Mouse (Mus musculus) frontal cortex, adult 2 months (tissue): ENCODE data around the gene Apol7b. TPM values are rescaled to one million over a fixed set of nuclear protein-coding genes. Genes with fewer than 3 reads are reported as not detected.

Source experiments
- DNase-seq, 2 experiments: peaks; one replicate each; pipeline ENCODE4 v3.0.0; 2022; ENCODE audit warnings: low spot score in 1 of 2; ENCODE audit errors: extremely low spot score in 1 of 2
- polyA plus RNA-seq: library from polyadenylated mRNA; depleted of rRNA; stranded (reverse); fragments of >200 nt; gene quantifications from 2 replicates; pipeline ENCODE4 v1.2.3, GENCODE M21; 2012; rRNA removed

The Apol7b gene
- polyA plus RNA-seq, 1 experiment, result 0.22 TPM

- no peak for DNase-seq
Observed at GRCm38 (mm10) chr15:77387462-77387861, 59.8 kb downstream of the Apol7b start.

GRCm38 (mm10) chr15:77384340-77385030, 62.8 kb downstream of the Apol7b start:
- no peak for DNase-seq

- no peak for DNase-seq
Observed at GRCm38 (mm10) chr15:77382880-77383279, 64.4 kb downstream of the Apol7b start.

GRCm38 (mm10) chr15:77382271-77382850, 64.9 kb downstream of the Apol7b start:
- DNase-seq, result no peak

GRCm38 (mm10) chr15:77381481-77381880, 65.8 kb downstream of the Apol7b start:
- no peak for DNase-seq

- no peak for DNase-seq
Observed at GRCm38 (mm10) chr15:77379921-77380320, 67.4 kb downstream of the Apol7b start.

GRCm38 (mm10) chr15:77377419-77377818, 69.9 kb downstream of the Apol7b start:
- DNase-seq, result no peak

GRCm38 (mm10) chr15:77376920-77377319, 70.4 kb downstream of the Apol7b start:
- no peak for DNase-seq

Other genes starting within 250 kb of the Apol7b start
- gene Rbfox2, start 140.5 kb downstream of the Apol7b start, polyA plus RNA-seq, result 200 and 212 TPM in 2 replicates
- gene Apol7a, start 48.4 kb downstream of the Apol7b start, polyA plus RNA-seq, result 0.19 and 0.38 TPM in 2 replicates
- 0.60 and 0.97 TPM in 2 replicates for gene Apol9a, start 36.4 kb downstream of the Apol7b start, polyA plus RNA-seq
- gene Apol10a, start 29.6 kb upstream of the Apol7b start, polyA plus RNA-seq, result 0.02 TPM in 1 of 2 replicates, not detected in the other
- not detected in 2 replicates for gene Apol11a, start 60.8 kb upstream of the Apol7b start, polyA plus RNA-seq
- not detected in 2 replicates for gene Apol7c, start 85.8 kb upstream of the Apol7b start, polyA plus RNA-seq
- gene 1700025B11Rik, start 114.4 kb upstream of the Apol7b start, polyA plus RNA-seq, result not detected in 2 replicates
- 0.29 and 0.60 TPM in 2 replicates for gene Apol10b, start 148.6 kb upstream of the Apol7b start, polyA plus RNA-seq
- not detected in 2 replicates for gene Gm36245, start 151.8 kb upstream of the Apol7b start, polyA plus RNA-seq
- not detected in 2 replicates for gene Apol11b, start 195.8 kb upstream of the Apol7b start, polyA plus RNA-seq